Mouse (Mus musculus) midbrain, embryonic 16.5 days (tissue): ENCODE measurements at regions not wholly inside any gene's neighbourhood (a gene's known extent, or its start where the extent isn't known, plus 50 kb on each side); places are given as distances from the start of the nearest gene placed in this dataset.

Experiments used
- ATAC-seq: fragments of 200-750 bp; cut with Nextera tagmentation; 2 replicates; pipeline ENCODE4 v1.8.0; 2017; ENCODE audit warnings: moderate TSS enrichment
- H3K27ac ChIP-seq: fragments of 300-500 bp; sonication (generic); 2 replicates; pipeline ENCODE4 v1.5.1; 2014; ENCODE audit warnings: mild to moderate bottlenecking, low read length, mixed read lengths
- H3K27me3 ChIP-seq: fragments of 300-500 bp; sonication (generic); 2 replicates; pipeline ENCODE4 v1.6.1; 2014; ENCODE audit warnings: low read depth, low read length, mixed read lengths; ENCODE audit not compliant: control insufficient read depth, insufficient read depth
- H3K36me3 ChIP-seq: fragments of 300-500 bp; sonication (generic); 2 replicates; pipeline ENCODE4 v1.6.1; 2014; ENCODE audit warnings: mild to moderate bottlenecking, low read length, moderate library complexity, mixed read lengths; ENCODE audit not compliant: control insufficient read depth, insufficient read depth
- H3K4me1 ChIP-seq: fragments of 300-500 bp; sonication (generic); 2 replicates; pipeline ENCODE4 v1.6.1; 2014; ENCODE audit warnings: mild to moderate bottlenecking, low read length, mixed read lengths; ENCODE audit not compliant: control insufficient read depth, insufficient read depth
- H3K4me2 ChIP-seq: fragments of 300-500 bp; sonication (generic); 2 replicates; pipeline ENCODE4 v1.6.1; 2014; ENCODE audit warnings: mild to moderate bottlenecking, low read length, mixed read lengths
- H3K4me3 ChIP-seq: fragments of 300-500 bp; sonication (generic); 2 replicates; pipeline ENCODE4 v1.5.1; 2014; ENCODE audit warnings: low read depth, mild to moderate bottlenecking, low read length, moderate library complexity, mixed read lengths
- H3K9ac ChIP-seq: fragments of 300-500 bp; sonication (generic); 2 replicates; pipeline ENCODE4 v1.6.1; 2014; ENCODE audit warnings: low read depth, low read length, mixed read lengths
- H3K9me3 ChIP-seq: fragments of 300-500 bp; sonication (generic); replicated peaks from 2 replicates; pipeline ENCODE4 v1.6.1; 2014; ENCODE audit warnings: mild to moderate bottlenecking, low read length, mixed read lengths; ENCODE audit not compliant: control insufficient read depth, poor library complexity, severe bottlenecking
- WGBS: fragments of 180-500 bp; shearing (Covaris S2); extraction: QIAGEN DNeasy Blood & Tissue Kit; methylation state at CpG from one replicate; pipeline ENCODE4 v1.1.7; 2014; 5-methylcytosine and 5-hydroxymethylcytosine counted together

DNA sequence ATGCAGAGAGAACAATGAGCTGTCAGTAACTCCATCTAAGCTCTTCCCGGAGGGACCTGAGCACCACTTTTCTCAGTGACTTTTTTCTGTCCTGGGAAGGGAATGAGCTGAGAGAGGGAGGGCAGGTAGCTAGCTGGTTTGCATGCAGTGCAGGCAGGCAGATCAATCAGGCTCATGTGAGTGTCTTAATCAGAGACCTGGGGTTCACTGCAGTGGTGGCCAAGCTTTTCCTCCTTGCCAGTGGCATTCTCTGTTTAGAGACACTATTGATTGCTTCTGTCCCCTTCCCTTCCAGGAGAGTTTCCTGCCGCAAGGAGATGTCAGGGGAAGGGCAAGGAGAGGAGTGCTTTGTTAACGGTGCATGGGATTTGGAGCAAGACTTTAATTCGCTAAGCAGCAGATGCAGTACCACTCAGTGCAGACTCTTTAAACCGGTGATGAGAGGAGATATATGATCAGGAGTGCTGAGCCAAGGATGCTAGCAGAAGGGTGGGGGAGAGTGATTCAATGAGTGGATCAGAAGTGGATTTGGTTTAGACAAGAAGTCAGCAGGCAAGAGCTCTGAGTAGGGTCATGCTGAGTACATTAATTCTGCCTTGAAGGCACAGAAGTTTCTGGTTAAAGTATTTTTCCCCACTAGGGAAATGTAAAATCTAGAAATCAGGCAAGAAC is 535.4 kb upstream of the Sel1l start:
- H3K27ac ChIP-seq: no peak overlapping the region
- no peak overlapping the region for H3K4me3 ChIP-seq
- no peaks in the 10 kb centered on the region for H3K9me3 ChIP-seq
- WGBS: 8% methylated on average over 5 of the region's 5 CpGs
- H3K36me3 ChIP-seq: no peaks in the 10 kb centered on the region
- ATAC-seq: peak; percentile 76; the same call in 1 of the 2 replicates
- peaks cover 5% of the 10 kb centered on the region for H3K4me1 ChIP-seq
- H3K4me2 ChIP-seq: peak overlapping the region; percentile 20; the same call in 1 of the 2 replicates
- H3K9ac ChIP-seq: no peak overlapping the region
- no peaks in the 10 kb centered on the region for H3K27me3 ChIP-seq

DNA sequence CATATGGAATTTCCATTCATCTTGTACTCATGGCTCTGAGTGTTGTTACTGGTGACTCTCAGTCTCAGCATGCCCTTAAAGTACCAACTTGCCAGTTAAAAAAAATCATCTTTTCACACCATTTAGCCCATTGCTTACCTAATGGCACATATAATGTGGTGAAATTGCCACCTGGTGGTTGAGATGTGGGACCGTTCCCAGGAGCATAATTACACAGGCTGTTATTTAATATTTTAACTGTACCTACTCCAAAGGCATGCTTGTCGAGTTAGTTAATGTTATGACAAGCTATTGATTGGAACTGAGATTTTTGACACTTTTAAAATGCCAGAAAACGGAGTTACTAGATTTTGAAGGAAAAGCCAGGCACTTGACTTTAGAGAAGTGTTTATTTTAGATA is 530.2 kb upstream of the Sel1l start:
- Histone ChIP-seq H3K27me3 (no peaks in the 10 kb centered on the region), H3K4me2 (no peak overlapping the region), H3K4me3 (no peak overlapping the region), H3K36me3 (no peaks in the 10 kb centered on the region), H3K9ac (no peak overlapping the region), H3K4me1 (peaks cover under 1% of the 10 kb centered on the region; the same call in 1 of the 2 replicates), H3K27ac (no peak overlapping the region), H3K9me3 (no peaks in the 10 kb centered on the region)
- ATAC-seq: no peak
- WGBS: 62% methylated on average over 3 of the region's 3 CpGs

- WGBS: 79% methylated on average over 5 of the region's 5 CpGs
- no peak overlapping the region for H3K9ac ChIP-seq
- no peaks in the 10 kb centered on the region for H3K9me3 ChIP-seq
- no peak overlapping the region for H3K4me3 ChIP-seq
- H3K4me1 ChIP-seq: no peaks in the 10 kb centered on the region
- H3K4me2 ChIP-seq: no peak overlapping the region
- H3K27me3 ChIP-seq: no peaks in the 10 kb centered on the region
- ATAC-seq: no peak
- H3K27ac ChIP-seq: no peak overlapping the region
- no peaks in the 10 kb centered on the region for H3K36me3 ChIP-seq
Measured at GRCm38 (mm10) chr12:92365926-92366325, 517.0 kb upstream of the Sel1l start.

GRCm38 (mm10) chr12:92353386-92354257 is 504.7 kb upstream of the Sel1l start:
- Histone ChIP-seq H3K4me3 (no peak overlapping the region), H3K27ac (no peak overlapping the region), H3K36me3 (no peaks in the 10 kb centered on the region), H3K4me1 (no peaks in the 10 kb centered on the region), H3K4me2 (no peak overlapping the region), H3K9ac (no peak overlapping the region), H3K27me3 (no peaks in the 10 kb centered on the region), H3K9me3 (no peaks in the 10 kb centered on the region)
- WGBS: 49% methylated on average over 4 of the region's 4 CpGs
- no peak for ATAC-seq

GRCm38 (mm10) chr12:92318241-92318640 is 469.3 kb upstream of the Sel1l start:
- WGBS: 61% methylated on average over 1 of the region's 1 CpGs
- Histone ChIP-seq H3K27me3 (no peaks in the 10 kb centered on the region), H3K27ac (no peak overlapping the region), H3K9me3 (no peaks in the 10 kb centered on the region), H3K4me1 (no peaks in the 10 kb centered on the region), H3K4me2 (no peak overlapping the region), H3K4me3 (no peak overlapping the region), H3K9ac (no peak overlapping the region), H3K36me3 (no peaks in the 10 kb centered on the region)
- no peak for ATAC-seq

- H3K4me1 ChIP-seq: no peaks in the 10 kb centered on the region
- WGBS: 97% methylated on average over 3 of the region's 3 CpGs
- no peaks in the 10 kb centered on the region for H3K36me3 ChIP-seq
- H3K9me3 ChIP-seq: no peaks in the 10 kb centered on the region
- no peaks in the 10 kb centered on the region for H3K27me3 ChIP-seq
- H3K27ac ChIP-seq: no peak overlapping the region
- no peak overlapping the region for H3K4me2 ChIP-seq
- H3K4me3 ChIP-seq: no peak overlapping the region
- H3K9ac ChIP-seq: no peak overlapping the region
- ATAC-seq: no peak
Measured at GRCm38 (mm10) chr12:92317609-92318008, 468.7 kb upstream of the Sel1l start.

GRCm38 (mm10) chr12:92316285-92316684 is 467.3 kb upstream of the Sel1l start:
- H3K4me1 ChIP-seq: no peaks in the 10 kb centered on the region
- H3K27me3 ChIP-seq: no peaks in the 10 kb centered on the region
- H3K9me3 ChIP-seq: no peaks in the 10 kb centered on the region
- no peaks in the 10 kb centered on the region for H3K36me3 ChIP-seq
- no peak overlapping the region for H3K4me2 ChIP-seq
- no peak overlapping the region for H3K4me3 ChIP-seq
- ATAC-seq: no peak
- no peak overlapping the region for H3K27ac ChIP-seq
- no peak overlapping the region for H3K9ac ChIP-seq

DNA sequence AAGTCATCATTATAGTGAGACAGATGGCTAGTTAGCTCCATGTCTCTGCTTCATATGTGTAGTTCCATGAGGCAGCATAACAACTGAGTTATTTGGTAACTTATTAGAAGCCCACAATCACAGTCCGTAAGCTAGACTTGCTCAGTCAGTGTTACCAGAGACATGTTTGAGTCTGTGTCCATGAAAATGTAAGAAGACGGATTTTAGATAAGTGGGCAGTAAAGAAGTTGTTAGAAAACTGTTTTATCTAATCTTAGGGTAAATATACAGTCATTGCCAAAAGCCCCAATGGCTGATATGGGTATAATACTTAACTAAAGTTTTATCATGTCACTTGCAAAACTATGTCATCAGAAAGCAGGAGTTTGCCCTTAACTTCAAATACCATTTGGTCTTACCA is 466.9 kb upstream of the Sel1l start:
- H3K9ac ChIP-seq: no peak overlapping the region
- no peak overlapping the region for H3K4me2 ChIP-seq
- no peak overlapping the region for H3K27ac ChIP-seq
- WGBS: 92% methylated on average over 2 of the region's 2 CpGs
- H3K36me3 ChIP-seq: no peaks in the 10 kb centered on the region
- no peaks in the 10 kb centered on the region for H3K4me1 ChIP-seq
- H3K4me3 ChIP-seq: no peak overlapping the region
- no peaks in the 10 kb centered on the region for H3K9me3 ChIP-seq
- ATAC-seq: no peak
- H3K27me3 ChIP-seq: no peaks in the 10 kb centered on the region

DNA sequence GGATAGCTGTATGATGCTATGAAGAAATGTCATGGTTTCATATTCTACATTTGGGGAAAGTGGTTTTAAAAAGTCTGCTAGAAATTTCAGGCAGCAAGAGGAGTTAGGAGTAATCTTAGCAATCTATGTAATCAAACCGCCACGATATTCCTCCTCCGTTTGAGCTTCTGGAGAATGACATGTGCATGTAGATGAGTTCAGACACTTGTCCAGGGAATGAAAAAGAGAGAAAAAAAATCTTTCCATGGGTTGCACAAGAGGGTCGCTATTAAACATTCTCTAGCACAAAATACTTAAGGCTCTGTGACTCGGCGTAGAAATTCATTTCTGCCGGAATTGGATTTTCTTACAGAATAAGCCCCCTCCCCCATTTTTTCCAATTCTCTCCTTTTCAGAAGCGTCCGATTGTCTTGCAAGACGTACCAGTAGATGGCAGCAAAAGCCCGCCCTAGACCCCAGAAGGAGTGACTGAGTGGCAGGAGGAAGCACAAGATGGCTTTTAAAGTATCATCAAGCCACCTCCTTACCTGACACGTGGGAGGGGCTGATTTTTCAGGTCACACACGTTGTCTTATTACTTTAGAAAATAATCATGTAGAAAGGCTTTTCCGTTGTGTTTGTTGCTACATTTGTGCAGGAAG is 454.1 kb upstream of the Sel1l start:
- no peak overlapping the region for H3K9ac ChIP-seq
- H3K4me2 ChIP-seq: peak overlapping the region; percentile 33
- H3K4me1 ChIP-seq: peaks cover 13% of the 10 kb centered on the region
- no peaks in the 10 kb centered on the region for H3K9me3 ChIP-seq
- H3K27me3 ChIP-seq: no peaks in the 10 kb centered on the region
- 10% methylated on average over 14 of the region's 14 CpGs for WGBS
- ATAC-seq: peak; percentile 92
- H3K36me3 ChIP-seq: no peaks in the 10 kb centered on the region
- H3K4me3 ChIP-seq: peak overlapping the region; percentile 6; the same call in 1 of the 2 replicates
- H3K27ac ChIP-seq: 0 out of 2 replicates have a peak overlapping the region, but pooled peaks have one; percentile 53
